Mouse (Mus musculus) CD4-positive, CD25-positive, alpha-beta regulatory T cell, adult 2 months (primary cell): Measurements from ENCODE around the gene Prkcsh.

Source experiments
- DNase-seq: peaks from one replicate; pipeline ENCODE4 v3.0.0-alpha.2; 2012; ENCODE audit warnings: low read depth, low spot score

The Prkcsh gene

DNA sequence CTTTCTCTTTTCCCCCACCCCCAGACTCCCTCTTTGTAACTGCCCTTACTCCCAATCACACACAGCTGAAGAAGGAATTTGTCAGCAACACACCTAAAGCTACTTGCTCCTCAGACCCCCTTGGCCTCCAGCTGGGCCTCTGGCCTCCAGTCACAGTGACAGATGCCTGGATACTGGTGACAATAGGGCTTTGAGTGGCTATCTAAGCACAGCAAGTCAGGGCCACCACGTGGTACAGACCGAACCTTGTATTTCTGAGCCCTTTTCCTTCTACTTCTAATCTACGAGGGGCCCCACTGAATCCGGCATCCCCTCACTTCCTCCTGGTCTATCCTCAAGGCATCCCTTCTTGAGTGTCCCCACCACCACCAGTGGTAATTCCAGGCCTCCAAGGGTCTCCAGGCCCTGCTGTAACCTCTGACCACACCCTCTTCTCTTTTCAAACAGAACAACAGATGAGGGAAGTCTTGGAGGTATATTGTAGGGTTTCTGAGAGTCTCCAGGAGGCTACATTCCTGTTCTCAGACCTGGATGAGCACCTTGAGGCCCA lies 47.2 kb downstream of the Prkcsh start:
- no peak for DNase-seq

DNA sequence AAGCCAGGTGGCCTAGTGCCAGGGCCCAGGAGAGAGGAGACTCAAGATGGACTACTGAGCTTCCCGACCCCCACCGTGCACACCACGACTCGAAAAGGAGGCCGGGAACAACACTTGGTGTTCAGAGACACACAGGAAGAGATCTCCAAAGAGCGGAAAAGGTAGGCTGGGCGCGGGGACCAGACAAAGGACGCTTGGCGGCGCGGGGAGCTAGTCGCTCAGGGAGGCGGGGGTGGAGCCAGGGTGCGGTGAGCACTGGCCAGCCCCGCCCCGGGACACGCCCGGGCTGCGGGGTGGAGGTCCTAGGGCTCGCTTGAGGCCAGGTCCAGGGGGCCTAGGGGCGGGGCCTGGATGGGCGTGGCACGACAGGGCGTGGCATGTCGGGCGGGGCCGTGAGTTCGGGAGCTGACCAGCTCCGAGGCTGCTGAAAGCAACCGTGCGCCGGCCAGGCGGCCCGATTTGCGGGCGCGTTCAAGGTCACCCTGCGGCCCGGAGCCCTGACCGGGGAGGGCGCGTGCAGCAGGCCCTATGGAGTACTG lies 47.8 kb downstream of the Prkcsh start:
- peak; percentile 60 for DNase-seq

DNA sequence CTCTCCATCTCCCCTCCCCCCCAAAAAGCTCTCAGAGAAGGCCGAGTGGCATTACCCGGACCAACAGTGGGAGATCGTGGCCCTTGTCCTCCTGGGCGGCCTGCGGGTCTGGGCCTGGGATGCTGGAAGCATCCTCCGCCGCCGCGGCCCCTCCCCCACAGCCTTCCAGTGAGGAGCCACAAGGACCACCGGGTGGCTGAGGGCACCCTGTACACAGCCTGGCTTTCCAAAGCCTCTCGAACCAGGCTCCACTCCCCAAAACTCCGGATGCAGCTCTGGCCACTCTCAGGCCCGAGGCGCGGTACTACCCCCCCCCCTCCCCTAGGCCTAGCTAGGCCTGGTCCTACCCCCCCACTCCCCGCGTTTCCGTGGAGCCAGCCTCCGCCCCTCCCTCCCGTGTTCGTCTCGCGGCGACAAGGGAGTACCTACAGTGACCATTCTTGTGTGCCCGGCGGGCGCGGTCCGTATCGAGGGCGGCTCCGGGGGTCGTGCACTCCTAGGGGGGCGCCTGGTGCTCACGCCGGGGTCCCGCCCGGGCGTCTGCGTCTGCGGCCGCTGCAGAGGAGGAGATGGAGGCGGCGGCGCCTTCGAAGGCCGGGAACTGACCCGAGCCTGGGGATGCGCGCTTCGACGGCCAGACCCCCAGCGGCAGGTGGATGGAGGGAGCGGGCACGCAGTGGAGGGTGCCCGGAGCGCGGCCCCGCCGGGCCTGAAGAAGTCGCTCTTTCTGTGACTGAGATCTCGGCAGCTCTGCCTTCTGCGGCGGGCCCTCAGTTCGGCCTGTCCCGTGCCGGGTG lies 48.8 kb downstream of the Prkcsh start:
- peak; percentile 38 for DNase-seq

DNA sequence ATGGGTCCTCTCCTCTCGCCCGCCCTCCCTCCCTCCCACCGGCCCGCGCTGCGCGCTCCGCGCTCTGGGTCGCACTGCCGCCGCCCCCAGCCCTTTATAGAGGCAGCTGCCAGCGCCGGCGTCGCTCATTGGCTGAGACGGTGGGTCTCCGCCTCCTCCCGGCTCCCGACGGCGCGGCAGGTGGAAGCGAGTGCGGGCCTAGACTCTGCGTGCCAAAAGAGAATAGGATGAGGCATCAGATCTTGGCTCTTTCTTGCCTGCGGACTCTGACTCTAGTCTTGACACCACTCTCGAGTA lies 49.3 kb downstream of the Prkcsh start, which contains the start of gene Elavl3:
TSS of gene Elavl3 (minus strand) at position 66 of the 297 bp plus-strand sequence.
- DNase-seq = peak; percentile 53

DNA sequence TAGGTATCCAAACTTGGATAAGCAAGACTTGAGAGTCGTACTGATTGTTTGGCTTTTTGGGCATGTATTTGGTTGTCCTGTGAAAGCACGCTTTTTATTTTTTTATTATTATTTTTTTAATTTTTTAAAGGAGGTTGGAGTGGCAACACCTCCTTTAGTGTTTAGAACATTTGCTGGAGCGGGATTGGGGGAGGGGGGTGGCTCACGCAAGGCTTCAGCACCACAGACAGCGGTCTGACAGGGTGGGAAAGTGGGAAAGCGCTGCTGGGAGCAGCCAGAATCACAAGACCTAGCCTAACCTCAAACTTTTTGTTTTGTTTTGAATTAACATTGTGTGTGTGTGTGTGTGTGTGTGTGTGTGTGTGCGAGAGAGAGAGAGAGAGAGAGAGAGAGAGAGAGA lies 51.1 kb downstream of the Prkcsh start:
- no peak for DNase-seq

DNA sequence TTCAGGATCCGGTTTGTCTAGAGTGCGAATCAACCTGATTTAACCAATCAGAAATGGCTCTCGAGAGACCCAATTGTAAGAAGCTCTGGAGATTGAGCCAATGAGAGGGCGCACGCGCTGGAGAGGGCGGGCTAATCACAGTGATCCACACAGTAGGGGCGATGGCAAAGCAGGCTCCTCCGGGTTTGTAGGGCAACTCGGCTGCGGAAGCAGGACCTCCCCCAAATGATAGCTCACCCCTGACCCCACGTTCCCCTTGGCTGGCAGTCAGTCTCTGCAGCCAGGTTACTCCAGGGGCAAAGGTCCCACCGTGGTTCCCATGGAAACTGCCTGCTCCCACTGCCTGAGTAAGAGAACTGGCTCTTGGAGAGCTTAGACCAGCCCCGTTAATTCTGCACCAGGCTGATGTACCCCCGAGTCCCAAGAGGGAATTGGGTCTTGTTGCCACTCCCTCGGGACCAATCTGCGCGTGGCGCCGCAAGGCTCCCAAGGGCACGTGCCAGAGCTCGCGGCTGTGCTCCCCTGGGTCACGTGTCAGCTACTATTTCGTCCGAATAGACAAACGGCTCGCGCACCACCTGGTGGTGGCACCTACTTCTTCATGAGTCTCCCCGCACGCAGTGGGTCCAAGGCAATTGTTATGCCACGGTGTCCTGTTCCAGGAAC lies 51.9 kb downstream of the Prkcsh start:
- DNase-seq = peak; percentile 85

DNA sequence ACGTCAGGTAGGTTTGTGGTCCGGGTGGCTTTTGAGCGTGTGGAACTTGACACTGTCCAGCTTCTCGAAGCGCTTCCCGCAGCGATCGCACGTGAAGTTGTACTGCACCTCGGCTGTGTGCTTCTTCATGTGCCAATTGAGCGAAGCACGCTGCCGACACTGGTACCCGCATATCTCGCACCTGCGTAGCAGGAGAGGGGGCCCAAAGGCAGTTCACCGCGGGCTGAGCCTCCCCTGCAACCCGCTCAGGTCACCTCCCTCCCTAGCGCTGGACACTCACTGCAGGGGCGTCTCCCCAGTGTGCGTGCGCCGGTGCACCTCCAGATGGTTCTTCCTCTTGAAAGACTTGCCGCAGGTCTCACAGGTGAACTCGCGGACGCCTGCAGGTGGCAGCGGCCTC lies 53.1 kb downstream of the Prkcsh start:
- DNase-seq = no peak

DNA sequence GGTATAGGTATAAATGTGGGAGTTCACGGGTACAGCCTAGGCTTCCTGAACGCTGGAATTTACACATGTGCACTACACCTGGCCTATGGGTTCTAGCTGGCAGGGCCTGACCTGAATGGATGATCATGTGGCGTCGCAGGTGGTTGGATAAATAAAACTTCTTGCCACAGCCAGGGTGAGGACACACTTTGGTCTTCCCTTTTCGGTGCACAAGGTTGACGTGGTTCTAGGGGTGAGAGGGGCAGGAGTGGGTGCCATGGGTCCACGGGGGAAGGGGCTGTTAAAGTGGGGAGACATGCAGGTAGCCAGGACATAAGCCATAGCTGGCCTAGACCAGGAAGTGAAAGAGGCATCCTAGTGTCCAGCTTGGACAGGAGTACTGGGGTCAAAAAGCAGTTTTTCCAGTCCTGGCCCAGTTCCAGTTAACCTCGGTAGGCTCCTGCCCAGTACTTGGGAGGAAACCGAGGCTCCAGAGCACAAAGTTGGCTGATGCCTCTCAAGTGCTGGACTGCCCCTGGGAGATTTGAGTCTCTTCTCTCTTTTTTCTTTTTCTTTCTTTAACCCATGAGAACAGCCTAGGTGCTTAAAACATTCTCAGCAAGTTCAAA lies 53.8 kb downstream of the Prkcsh start:
- no peak for DNase-seq

DNA sequence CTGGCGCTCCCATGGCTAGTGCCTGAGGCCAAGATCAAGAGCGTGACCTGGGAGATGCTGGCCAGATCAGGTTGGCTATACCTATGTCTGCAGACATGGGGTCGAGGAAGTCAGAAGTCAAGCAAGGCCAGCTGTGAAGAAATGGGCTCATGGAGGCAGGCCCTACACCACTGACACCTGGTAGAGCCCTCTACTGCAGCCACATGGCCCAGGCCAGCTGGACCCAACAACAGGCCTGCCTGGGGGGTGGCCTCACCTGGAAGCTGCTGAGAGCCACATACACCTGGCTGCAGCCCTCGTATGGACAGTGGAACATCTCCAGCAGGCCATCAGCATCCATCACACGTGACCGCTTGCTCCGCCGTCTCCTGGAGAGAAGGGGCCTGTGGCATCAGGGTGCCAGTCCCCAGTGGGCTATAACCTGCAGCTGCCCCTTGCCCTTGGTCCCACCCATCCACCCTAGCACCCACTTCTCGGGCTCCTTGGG lies 54.5 kb downstream of the Prkcsh start:
- DNase-seq = no peak

DNA sequence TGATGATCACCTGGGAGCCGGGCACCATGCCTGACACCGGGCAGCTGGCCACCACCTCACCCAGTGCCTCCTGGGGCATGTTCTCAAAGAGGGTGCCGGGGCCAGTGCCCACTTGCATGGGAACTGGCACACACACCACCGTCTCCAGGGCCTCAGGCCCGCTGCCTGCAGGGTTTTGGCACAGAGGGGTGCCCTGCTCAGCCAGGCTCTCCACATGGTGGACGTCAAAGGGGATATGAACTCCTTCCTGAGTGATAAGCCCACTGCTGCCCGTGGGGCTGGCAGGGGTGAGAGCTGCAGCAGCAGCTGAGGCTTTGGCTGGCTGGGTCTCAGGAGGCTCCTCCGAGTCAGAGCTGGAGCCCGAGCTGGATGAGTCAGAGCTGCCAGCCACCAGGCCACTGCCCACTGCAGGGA lies 55.4 kb downstream of the Prkcsh start:
- DNase-seq = no peak

DNA sequence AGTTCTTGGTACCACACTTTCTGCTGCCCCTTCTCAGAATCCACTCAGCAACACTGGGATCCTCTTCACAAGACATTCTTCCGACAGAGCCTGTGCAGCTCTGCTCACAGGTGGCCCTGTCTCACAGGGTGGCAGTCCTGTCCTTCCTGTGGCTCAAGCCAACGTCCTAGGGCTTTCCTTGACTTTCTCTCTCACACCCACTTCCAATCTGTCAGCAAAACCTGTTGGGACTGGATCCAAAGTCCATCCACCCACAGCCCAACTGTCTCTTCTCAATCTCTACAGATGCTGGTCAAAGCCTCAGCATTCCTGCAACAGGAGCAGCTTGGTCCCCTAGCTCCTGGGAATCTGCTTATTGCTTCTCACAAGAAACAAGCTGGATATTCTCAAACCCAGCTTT lies 58.7 kb downstream of the Prkcsh start:
- no peak for DNase-seq
